Mouse (Mus musculus): ENCODE measurements around the gene Bahd1.

The Bahd1 gene

DNA sequence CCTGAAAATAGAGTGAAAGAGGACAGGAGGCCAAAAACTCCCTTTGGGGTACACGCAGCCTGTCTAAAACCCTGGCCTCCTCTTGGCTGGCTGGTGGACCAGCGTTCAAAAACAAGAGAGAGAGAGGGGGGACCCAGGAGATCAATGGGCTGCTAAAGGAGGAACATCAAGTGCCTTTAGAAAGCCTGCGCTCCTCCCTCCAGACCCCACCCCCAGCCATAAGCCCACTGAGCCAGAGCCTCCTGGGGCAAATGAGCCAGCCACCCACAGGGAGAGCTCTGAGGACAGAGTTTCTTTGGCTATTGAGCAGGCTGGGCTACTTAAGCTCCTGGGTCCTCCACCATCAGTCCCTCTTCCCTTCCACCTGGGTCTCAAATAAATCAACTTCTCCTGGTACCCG is 1.4 kb upstream of the Bahd1 start:
- DNase-seq (ENCODE audit: low spot score), result no peak

DNA sequence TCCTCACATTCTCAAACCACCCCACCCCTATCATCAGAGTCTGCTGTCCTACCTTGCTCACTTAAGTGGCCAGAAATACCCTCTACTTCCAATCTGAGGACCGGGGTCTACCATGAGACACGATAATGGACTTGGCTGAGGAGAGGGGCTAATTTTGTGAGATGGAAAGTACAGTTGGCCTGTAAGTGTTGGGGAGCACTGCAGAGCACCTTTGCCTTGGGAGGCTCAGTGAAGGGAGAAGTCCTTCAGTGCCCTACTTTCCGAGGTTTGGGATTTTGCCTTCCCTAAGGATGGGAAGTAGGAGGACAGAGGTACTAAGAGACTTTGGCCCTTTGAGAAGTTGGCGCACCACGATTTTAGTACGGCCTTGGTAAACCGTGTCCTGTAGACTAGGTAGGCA is 871 bp upstream of the Bahd1 start:
- no peak for DNase-seq (ENCODE audit: low spot score)

DNA sequence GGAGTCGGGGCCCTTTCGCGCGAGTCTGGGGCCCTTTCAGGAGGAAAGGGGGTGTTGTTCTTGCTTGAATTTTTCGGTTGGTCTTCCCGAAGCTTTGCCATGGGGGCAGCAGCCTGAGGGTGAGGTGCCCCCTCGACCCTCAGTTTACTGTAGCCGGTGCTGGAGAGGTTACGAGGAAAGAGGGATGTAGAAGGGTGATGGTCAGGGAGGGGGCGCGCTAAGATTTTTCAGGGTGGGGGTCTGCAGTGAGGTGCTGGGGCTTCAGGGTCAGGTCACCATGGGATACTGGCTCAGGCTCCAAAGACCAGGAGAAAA is 606 bp downstream of the Bahd1 start:
- no peak for DNase-seq (ENCODE audit: low spot score)

DNA sequence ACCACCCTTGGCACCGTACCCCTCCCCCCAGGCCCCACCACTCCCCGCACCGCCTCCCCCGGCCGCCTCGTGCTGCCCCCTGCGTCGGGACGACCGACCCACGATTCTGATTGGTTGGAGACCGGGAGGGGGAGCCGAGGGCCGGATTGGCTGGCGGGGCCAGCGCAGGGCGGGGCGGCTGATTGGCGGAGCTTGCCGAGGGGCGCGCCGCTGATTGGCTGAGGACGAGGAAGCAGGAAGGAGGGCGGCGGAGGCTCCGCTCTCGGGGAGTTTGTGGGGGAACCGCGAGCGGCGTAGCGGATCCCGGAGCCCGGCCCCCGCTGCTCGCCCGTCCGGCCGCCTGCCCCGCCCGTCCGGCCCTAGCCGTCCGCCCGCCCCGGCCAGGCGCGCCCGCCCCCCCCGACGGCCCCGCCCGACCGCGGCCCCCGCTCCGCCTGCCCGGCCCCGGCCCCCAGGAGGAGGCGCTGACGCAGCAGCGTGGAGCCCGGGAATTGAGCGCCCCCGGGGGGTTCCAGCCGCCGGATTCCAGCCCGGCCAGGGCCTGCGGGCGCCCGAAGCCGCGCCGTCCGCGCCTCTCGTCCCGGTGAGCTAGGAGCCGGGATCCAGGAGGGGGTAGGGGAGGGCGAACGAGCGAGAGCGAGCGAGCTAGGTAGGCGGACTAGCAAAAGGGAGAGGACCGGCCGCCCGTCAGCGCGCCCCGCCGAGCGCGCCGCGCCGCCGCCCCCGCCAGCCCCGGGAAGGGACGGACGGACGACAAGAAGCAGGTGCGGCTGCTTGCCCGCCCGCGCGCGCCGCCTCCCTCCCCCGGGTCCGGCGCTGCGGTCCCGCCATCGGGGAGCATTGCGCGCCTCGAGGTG is 1.2 kb downstream of the Bahd1 start:
- peak; percentile 98 for DNase-seq (ENCODE audit: low spot score)

DNA sequence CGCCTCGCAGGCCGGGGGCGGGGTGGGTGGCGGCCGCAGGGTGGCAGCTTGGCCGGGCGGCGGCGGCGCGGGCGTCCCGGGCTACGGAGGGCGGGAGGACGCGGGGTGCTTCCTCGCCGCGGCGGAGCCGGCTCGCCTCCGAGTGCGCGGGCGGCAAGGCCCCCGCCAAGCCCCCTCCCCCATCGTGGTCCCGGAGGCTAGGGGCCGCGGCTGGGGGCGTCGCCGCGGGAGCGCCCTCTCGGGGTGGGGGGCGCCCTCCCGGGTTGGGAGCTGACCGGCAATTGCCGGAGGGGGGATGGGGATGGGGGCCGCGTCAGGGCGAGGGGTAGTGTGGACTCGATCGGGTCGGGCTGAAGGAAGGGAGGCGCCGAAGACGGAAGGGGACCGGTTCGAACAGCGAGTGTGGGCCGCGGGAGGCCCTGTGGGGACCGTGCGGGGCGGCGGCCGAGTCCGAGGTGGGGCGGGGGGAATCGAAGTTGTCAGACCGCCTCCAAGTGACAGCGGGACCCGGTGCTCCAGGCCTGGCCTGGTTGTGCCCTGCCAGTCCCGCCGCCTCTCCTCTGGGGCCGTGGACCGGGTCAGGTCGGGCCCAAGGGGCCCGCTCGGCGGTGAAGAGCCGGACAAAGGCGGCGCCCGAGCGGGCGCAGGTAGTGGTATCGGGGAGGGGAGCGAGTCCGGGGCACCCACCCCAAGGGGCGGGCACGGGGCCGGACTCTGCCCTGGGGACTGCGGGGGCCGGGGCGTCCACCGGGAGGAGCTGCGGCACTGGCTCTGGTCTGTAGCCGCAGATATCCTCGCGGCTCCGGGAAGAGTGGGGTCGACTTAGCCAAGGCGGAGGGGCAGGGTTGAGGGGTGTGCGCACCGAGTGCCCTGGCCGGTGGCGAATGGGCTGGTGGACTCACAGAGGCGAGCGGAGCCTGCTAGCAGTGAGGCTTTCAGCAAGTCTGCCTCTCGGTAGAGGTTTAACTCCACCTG is 2.2 kb downstream of the Bahd1 start:
- DNase-seq (ENCODE audit: low spot score), result peak; percentile 76

DNA sequence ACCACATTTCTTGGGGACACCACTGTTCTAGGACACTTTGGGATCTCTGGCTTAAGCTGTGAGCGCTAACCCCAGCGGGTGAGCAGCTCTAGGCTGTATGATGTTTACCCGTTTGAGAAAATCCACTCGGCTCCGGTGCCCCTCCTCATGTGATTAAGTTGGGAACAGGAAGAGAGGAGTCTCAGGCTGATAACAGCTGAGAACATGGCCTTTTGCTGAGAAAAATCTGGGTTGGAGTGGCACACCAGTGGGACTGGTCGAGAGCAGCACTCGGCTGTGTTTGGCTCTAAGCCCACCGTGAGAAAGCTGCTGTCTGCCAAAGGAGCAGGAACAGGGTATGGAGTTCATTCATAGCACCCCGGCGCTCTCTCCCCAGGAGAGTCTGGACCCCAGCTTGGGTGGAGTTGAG is 3.2 kb downstream of the Bahd1 start:
- no peak for DNase-seq (ENCODE audit: low spot score)

DNA sequence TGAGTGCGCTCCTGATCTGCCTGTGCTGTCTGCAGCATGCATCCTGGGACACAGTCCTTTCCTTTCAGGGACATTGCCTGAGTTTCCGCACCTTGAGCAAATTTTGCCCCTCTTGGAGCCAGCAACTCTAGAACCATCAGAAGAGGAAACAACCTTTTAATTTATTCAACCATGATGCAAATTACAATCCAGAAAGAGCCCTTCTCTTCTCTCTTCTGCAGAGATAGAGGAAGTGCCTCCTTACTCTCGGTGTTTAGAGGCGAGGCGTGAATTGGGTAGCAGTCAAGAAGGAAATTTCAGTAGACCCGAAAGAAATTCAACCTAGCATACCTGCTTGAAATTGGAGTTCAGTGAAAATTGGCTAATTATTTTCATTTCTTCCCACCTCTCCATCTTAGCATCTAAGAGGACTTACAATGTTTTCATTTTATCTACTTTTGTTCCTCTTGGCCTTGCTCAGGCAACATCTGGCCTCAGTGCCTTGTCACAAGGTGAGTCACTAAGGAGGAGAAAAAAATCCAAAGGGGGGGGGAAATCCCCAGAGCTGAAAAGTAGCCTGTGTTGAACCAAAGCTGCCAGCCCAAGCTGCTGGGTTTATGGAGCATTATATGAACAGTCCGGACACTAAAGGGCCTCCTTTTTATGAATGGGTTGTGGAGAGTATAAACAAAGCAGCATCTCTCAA is 5.4 kb downstream of the Bahd1 start:
- DNase-seq (ENCODE audit: low spot score), result no peak

DNA sequence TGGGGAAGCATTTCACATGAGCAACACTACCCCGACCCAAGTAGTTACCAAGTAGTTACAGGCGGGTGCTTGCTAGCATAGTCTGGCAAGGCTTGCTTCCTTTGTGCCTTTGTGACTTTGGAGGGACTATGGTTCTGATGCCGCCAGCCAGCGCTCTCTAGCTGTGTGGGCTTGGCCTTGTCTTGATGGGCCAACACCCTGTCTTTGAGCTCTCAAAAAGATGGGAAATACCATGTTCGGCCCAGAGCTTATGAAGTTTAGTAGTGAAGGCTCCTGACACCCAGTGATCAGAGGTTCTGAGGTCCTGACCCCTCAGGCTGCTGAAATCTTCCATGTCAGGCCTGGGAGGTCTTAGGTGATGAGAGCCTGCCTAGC is 5.9 kb downstream of the Bahd1 start:
- no peak for DNase-seq (ENCODE audit: low spot score)

DNA sequence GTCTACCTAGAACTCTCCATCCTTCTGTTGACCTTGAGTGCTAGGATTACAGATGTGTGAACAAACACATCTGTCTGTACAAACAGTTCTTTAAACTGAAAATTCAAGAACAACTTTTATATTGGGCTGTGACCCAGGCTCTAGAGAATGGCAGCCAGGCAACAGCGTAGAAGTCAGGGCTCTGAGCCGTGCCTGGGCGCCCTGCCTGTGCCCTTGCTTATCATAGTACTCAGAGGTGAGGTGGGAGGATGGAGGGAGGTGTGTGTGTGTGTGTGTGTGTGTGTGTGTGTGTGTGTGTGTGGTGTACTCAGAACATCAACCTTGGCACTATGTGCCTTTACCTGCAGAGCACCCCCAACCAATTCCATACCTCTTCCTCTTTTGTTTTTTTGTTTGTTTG is 7.6 kb downstream of the Bahd1 start:
- no peak for DNase-seq (ENCODE audit: low spot score)

DNA sequence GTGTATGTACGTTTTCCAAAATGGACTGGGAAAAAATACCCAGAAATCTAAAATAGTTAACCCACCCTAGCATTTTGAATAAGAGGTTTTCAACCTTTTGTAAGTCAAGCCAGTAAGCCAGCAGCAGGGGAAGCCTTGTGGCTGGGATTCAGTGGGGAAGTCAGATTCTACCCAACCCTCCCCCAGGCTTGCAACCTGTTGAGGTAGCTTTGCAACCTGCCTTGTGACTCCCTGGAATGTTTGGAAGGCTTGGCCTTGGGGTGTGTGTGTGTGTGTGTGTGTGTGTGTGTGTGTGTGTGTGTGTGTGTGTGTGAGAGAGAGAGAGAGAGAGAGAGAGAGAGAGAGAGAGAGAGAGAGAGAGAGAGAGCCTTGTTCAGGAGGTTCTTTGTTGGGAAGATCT is 9.0 kb downstream of the Bahd1 start:
- no peak for DNase-seq (ENCODE audit: low spot score)

DNA sequence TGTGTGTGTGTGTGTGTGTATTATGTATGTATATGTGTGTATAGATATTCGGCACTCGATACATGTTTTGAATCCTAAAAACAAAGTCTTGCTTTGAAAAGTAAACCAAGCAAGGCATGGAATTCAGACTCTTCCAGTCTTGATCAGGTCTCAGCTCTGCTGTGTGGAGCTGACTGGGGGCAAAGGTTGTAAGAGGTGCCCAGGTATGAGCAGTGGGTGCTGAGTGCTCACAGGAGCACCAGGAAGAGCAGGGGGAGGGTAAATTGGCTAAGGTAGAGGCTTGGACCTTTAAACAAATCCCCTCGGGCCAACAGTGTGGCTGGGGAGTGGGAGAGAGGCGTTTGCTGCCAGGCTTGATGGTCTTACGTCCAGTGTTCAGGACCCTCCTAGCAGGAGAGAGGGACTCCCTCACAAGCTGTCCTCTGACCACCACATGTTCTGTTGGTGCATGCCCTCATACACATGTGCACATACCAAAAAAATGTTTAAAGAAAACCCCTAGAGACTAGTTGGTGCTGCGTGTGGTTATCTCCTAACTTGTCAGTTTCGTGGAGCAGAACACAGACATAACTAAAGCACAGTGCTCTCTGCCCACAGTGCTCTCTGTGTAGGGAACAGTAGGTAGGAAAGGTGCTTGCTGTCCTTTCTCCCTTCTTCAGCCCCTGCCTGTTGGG is 10.6 kb downstream of the Bahd1 start:
- DNase-seq (ENCODE audit: low spot score), result no peak

DNA sequence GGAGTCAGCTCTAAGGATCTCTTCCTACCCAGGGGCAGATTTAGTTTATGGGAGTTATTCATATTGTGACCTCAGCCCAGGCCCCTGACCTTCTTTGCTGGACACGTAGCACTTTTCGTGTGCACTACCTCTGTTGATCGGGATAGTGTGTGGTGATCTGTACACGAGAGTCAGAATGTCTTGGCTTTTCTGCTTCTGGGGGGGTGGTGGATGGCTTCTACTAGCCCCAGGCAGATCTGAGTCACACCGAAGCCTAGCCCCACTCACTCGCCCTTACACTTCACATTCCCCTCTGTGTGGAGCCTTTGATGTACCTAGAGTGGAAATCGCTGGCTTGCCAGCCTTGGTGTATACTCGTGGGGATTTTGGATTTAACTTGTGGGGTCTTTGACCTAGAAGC is 12.5 kb downstream of the Bahd1 start:
- DNase-seq (ENCODE audit: low spot score), result no peak

DNA sequence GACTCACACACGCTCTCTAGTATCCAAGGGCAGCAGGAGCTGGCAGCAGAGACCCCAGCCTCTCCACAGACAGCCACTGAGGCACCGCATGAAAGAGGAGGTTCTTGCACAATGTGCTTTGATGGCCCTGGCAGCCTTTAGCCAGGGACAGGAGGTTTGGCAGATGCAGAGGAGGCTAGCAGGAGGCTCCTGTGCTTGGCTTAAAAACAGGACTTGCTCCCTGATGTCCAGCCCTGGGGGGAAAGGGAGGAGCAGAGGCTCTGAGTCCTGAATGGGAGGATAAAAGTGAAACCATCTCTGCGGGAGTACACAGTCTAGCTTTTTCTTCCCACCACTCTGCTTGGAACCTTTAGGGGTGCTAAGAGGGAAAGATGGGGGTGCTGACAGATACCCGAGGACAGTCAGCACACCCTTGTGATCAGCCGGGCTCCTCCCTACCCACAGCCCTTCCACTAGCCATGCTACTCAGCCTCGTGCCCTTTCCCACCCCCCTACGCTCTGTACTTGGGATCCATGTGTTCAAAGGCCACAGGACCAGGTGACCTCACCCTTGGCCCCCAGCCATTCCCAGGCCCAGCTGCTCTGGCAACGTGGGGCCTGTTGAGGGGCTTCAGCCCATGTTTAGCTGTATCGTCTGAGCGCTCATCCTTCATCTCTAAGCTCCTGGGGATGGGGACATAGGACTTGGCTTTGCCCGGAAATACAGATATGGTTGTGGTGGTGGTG is 13.5 kb downstream of the Bahd1 start:
- no peak for DNase-seq (ENCODE audit: low spot score)

DNA sequence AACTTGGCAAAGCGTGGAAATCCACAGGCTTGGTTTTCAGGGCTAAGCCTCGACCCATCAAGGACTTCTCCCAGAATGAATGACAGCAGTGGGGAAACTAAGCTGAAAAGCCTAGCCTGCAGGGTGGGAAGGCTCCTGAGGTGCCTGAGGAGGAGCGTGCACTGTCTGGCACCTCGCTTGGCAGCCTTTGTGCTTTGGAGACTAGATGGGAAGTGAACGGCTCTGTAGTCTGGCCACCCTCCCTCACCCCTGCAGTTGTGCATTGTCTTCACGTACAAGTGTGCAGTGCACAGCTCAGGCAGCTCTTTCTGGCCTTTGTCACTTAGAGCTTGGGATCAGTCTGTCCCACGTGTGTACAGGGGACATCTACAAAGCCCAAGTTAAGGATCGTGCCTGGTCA is 14.5 kb downstream of the Bahd1 start:
- no peak for DNase-seq (ENCODE audit: low spot score)

DNA sequence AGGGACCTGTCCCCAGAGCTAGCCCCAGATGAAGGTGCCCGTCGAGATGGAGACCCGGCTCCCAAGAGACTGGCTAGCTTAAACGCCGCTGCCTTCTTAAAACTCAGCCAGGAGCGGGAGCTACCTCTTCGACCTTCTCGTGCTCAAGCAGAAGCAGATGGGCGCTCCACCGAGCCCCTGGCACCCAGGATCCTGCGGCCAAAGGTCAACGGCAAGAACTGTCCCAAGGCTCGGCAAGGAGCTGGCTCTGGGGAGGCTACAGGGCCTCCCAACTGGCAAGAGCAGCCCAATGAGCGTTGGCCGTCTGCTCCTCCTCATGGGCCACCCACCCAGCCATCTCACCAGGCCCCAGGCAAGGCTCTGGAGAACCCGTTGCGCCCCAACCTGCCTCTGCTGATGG is 16.3 kb downstream of the Bahd1 start:
- no peak for DNase-seq (ENCODE audit: low spot score)

DNA sequence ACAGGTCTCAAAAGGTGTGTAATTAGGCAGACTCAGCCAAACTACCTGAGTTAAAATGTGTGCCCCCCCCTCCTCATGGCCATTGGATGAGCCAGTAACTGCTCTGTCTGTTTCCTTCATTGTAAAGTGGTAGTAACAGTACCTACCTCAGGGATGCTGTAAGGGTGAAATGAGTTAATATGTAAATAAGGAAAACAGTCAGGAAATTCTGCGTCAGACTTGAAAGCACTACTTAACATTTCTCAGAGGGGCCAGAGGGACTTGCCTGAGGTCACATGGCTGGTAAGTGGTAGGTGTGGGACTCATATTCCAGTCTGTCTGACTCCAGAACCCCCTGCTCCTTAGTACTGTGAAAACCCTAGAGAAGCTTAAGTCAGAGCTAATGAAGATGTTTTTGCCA is 18.4 kb downstream of the Bahd1 start:
- DNase-seq (ENCODE audit: low spot score), result no peak

DNA sequence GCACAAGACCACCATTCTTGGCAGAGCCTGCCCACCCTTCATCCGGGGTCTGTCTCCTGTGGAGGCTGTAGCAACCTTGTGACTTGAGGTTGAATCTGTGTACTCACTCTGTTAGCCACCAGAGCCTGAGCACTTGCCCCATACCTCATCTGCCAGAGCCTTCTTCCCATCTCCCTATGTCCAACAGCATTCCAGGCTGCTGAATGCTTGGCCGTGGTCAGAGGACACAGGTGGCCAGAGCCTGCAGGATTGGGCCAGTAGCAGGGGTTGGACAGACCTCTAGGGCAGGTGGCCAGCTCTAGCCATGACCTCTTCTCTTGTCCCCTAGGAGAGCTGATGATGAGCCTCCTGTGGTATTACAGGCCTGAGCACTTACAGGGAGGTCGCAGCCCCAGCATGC is 20.3 kb downstream of the Bahd1 start:
- no peak for DNase-seq (ENCODE audit: low spot score)

DNA sequence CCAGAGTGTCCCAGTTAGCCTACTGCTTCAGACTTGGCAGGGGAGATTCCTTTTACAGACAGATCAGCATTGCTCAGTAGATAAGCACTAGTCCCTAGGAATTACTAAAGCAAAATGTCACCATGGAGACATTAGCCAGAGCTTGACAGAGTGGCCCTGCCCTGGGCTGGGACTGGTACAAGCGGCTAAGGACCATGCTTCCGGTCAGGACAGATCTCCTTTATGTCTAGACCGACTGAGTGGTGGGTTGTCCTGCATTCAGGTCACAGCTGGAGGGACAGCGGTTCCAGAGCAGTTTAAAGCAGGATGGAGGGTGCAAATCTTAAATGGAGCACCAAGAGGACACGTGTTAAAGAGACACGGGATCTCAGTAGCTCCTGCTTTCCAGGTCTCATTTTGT is 25.8 kb downstream of the Bahd1 start:
- DNase-seq (ENCODE audit: low spot score), result no peak

DNA sequence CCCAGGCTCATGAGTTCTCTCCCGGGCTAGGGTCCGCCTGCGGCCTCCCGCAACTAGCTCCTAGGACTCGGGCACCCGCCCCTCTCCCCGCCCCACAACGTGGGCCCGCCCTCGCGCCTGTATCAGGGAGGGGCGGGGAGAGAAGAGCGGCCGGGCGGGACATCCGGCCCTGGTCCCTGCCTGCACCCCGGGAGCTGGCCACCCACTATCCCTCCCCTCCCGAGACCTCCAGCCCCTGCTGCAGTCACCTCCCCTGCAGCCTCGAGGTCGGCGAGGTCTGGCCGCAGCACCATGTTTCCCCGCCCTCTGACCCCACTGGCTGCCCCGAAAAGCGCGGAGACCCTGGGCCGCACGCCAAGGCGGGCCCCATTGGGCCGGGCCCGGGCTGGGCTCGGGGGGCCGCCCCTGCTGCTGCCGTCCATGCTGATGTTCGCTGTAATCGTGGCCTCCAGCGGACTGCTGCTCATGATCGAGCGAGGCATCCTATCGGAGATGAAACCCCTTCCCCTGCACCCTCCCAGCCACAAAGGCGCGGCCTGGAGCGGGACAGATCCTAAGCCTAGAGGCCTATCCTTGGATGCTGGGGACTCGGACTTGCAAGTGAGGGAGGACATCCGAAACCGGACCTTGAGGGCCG is 26.3 kb downstream of the Bahd1 start, which contains the start of gene Chst14:
Chst14 (plus strand) TSS at position 136 of the 637 bp plus-strand sequence.
- peak; percentile 88 for DNase-seq (ENCODE audit: low spot score)

DNA sequence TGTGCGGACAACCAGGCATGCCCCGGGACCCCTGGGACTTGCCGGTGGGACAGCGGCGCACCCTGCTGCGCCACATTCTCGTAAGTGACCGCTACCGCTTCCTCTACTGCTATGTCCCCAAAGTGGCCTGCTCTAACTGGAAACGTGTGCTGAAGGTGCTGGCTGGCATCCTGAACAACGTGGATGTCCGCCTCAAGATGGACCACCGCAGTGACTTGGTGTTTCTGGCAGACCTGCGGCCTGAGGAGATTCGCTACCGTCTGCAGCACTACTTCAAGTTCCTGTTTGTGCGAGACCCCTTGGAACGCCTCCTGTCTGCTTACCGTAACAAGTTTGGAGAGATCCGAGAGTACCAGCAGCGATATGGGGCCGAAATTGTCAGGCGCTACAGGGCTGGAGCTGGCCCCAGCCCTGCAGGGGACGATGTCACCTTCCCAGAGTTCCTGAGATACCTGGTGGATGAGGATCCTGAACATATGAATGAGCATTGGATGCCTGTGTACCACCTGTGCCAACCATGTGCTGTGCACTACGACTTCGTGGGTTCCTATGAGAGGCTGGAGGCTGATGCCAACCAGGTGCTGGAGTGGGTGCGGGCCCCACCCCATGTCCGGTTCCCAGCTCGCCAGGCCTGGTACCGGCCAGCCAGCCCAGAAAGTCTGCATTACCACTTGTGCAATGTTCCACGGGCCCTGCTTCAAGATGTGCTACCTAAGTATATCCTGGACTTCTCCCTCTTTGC is 27.0 kb downstream of the Bahd1 start:
- DNase-seq (ENCODE audit: low spot score), result no peak
